Comparison of ENCODE assay signal across 8 mouse cellular contexts in the genomic region with DNA sequence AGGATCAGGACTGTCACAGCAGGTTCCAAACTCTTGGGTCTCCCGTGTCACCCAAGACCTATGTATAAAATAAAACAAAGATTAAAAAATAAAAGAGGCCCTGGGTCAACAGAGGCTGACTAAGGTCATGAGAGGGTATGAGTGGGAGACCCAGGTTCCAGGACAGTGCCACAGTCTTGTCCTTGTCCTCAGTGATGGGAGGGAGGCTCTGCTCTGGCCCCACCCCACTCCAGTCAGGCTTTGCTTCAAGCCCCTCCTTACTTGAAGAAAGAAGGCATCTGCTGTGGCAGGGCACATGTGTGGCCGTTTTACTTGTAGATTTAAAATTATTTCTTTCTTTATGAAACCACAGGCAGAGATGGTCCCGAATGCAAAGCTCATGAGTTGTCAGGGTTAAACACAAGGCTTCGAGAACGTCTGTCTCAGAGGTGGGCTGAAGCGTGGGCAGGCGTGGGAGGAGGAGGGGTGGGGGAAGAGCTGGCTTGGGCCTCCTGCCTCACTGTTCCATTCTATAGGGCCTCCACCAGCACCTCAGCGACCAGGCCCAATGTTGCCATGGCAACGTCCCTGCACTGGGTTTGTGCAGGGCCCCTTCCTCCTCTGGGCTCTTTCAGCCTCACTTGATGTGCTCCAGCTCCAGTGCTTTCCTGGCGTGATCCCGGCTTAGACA.
DNase-seq lines count a peak whose midpoint lies in the region; ATAC-seq lines count a peak whose summit lies in the region.

No protein-coding gene starts in this region.

- WGBS in kidney, embryonic 16.5 days = 15% methylated on average over 11 of the region's 11 CpGs
- WGBS in hindbrain, embryonic 12.5 days = 21% methylated on average over 11 of the region's 11 CpGs

- H3K4me1 ChIP-seq in kidney, embryonic 16.5 days (ENCODE audit: insufficient read depth, low read length) = 0 out of 2 replicates have a peak, but pooled peaks cover 11% of the 10 kb centered on the region
- peaks cover 13% of the 10 kb centered on the region for H3K4me1 ChIP-seq in hindbrain, embryonic 12.5 days

- H3K9ac ChIP-seq in kidney, embryonic 16.5 days (replicated peaks; ENCODE audit: low read length) = no peak overlapping the region
- H3K9ac ChIP-seq in hindbrain, embryonic 12.5 days = no peak overlapping the region

- no peak overlapping the region for H3K4me2 ChIP-seq in kidney, embryonic 16.5 days (replicated peaks; ENCODE audit: low read depth, low read length)
- H3K4me2 ChIP-seq in hindbrain, embryonic 12.5 days (replicated peaks) = peak overlapping the region; percentile 16; the same call in 1 of the 2 replicates

- no peaks in the 10 kb centered on the region for H3K36me3 ChIP-seq in kidney, embryonic 16.5 days (ENCODE audit: insufficient read depth, low read length)
- no peaks in the 10 kb centered on the region for H3K36me3 ChIP-seq in hindbrain, embryonic 12.5 days

- ATAC-seq in kidney, embryonic 16.5 days (ENCODE audit: low FRiP score, low TSS enrichment) = peak; percentile 67; the same call in 1 of the 2 replicates
- peak; percentile 89 for ATAC-seq in hindbrain, embryonic 12.5 days (ENCODE audit: low FRiP score)
- ATAC-seq in erythroblast, adult 5-6 weeks (replicated peaks; ENCODE audit: low FRiP score, poor library complexity, severe bottlenecking) = no peak

- H3K4me3 ChIP-seq in kidney, embryonic 16.5 days (ENCODE audit: low read length) = no peak overlapping the region
- no peak overlapping the region for H3K4me3 ChIP-seq in hindbrain, embryonic 12.5 days

- H3K9me3 ChIP-seq in kidney, embryonic 16.5 days (ENCODE audit: low read length) = no peaks in the 10 kb centered on the region
- H3K9me3 ChIP-seq in hindbrain, embryonic 12.5 days (replicated peaks) = peaks cover 3% of the 10 kb centered on the region; the same call in 1 of the 2 replicates

- no peak for DNase-seq in kidney, adult 11 months
- DNase-seq in embryo, embryonic 10 days (ENCODE audit: low spot score) = peak; percentile 89
- peak; percentile 60 for DNase-seq in neural tube, embryonic 10.5 days (ENCODE audit: extremely low spot score, low spot score)
- no peak for DNase-seq in c-Kit-positive CD71-positive TER-119-positive erythroid progenitor cells, embryonic 14.5 days (ENCODE audit: low spot score)
- DNase-seq in adrenal gland, adult (ENCODE audit: inconsistent age in 2 of 2, low spot score in 1 of 2) = no peak

- no peak overlapping the region for H3K27ac ChIP-seq in kidney, embryonic 16.5 days (ENCODE audit: low read length)
- H3K27ac ChIP-seq in hindbrain, embryonic 12.5 days = 0 out of 2 replicates have a peak overlapping the region, but pooled peaks have one; percentile 12

- no peaks in the 10 kb centered on the region for H3K27me3 ChIP-seq in kidney, embryonic 16.5 days (ENCODE audit: insufficient read depth, low read length)
- no peaks in the 10 kb centered on the region for H3K27me3 ChIP-seq in hindbrain, embryonic 12.5 days

Comparison
In these comparisons a context has a peak if more than half of its experiments do, and no peak if none do; other contexts are left out.
1. DNase-seq: peak in embryo, embryonic 10 days (single experiment) and neural tube, embryonic 10.5 days (single experiment); none in kidney, adult 11 months (single experiment), c-Kit-positive CD71-positive TER-119-positive erythroid progenitor cells, embryonic 14.5 days (single experiment) and adrenal gland, adult (0 of 2).